Mouse (Mus musculus): Measurements from ENCODE around the gene Grip1. TPM values are rescaled to one million over a fixed set of nuclear protein-coding genes. Genes with fewer than 3 reads are reported as not detected.
"Not testable (repeated sequence)": the region's sequence is repeated elsewhere in the genome, so short reads cannot be mapped to it uniquely, and the experiment has no call there.

Grip1 gene
- polyA plus RNA-seq, 1 experiment from 2014 or later: 0.86 TPM

DNA sequence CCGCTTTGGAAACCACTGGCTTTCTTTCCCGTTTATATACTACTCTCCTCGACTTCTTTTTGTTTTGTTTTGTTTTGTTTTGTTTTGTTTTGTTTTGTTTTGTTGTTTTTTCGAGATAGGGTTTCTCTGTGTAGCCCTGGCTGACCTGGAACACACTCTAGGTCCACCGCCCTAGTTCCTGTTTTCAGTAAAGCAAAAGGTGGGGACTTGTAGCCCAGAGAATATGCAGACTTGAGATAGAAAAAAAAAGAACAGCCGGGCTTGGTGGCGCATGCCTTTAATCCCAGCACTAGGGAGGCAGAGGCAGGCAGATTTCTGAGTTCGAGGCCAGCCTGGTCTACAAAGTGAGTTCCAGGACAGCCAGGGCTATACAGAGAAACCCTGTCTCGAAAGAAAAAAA is 659.9 kb downstream of the Grip1 start:
- Histone ChIP-seq H3K27ac (peak overlapping the region; percentile 98), H3K4me1 (peaks cover 18% of the 10 kb centered on the region), H3K4me3 (peak overlapping the region; percentile 79), H3K36me3 (peaks cover 25% of the 10 kb centered on the region), H3K4me2 (peak overlapping the region; percentile 78), H3K9ac (peak overlapping the region; percentile 66)
- not testable (repeated sequence) for H3K9me3 ChIP-seq (replicated peaks); ATAC-seq; H3K27me3 ChIP-seq (replicated peaks)
- 26% methylated on average over 9 of the region's 9 CpGs for WGBS (ENCODE audit: insufficient replicate concordance)

DNA sequence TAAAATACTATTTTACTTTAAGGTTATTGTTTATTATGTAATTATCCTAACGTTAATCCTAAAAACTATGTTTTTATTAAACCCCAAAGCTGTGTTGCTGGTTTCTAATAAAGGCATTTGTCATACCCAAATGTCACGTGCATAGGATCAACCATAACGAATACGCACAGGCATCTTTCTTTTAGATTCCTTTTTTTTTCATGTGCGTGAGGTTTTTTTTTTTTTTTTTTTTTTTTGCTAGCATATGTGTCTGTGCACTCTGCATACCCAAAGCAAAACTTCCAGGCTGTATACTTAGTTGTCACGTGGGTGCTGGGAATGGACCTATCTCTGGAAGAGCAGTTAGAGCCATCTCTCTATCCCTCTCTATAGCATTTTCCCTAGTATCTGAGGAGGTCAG is 660.4 kb downstream of the Grip1 start:
- 77% methylated on average over 6 of the region's 6 CpGs for WGBS (ENCODE audit: insufficient replicate concordance)
- peaks cover 20% of the 10 kb centered on the region for H3K36me3 ChIP-seq
- no peak for ATAC-seq
- peak overlapping the region; percentile 78 for H3K4me2 ChIP-seq
- no peaks in the 10 kb centered on the region for H3K9me3 ChIP-seq (replicated peaks)
- peak overlapping the region; percentile 98; the same call in 1 of the 2 replicates for H3K27ac ChIP-seq
- no peaks in the 10 kb centered on the region for H3K27me3 ChIP-seq (replicated peaks)
- H3K4me1 ChIP-seq: peaks cover 18% of the 10 kb centered on the region
- no peak overlapping the region for H3K9ac ChIP-seq
- H3K4me3 ChIP-seq: no peak overlapping the region

DNA sequence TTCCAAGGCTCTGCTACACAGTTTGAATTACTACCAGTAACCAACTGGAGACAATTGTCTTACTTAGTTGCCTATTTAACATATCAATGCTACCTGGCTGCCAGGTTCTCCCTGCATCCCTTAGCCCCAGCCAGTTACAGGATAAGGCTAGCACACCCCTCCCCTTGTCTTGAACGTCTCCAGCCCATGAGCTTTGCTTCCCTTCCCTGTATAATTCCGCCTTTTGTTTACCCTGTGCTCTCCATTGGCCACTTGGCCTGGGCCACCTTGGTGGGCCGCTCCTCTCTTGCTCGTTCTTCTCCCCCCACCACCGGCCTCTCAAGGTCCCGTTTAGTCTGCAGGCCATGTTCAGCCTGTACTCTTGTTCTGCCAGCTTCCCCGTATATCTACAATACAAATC is 660.9 kb downstream of the Grip1 start:
- Histone ChIP-seq H3K4me2 (no peak overlapping the region), H3K4me3 (no peak overlapping the region), H3K9ac (no peak overlapping the region), H3K36me3 (peaks cover 17% of the 10 kb centered on the region), H3K27ac (no peak overlapping the region), H3K27me3 (replicated peaks) (no peaks in the 10 kb centered on the region), H3K4me1 (peaks cover 18% of the 10 kb centered on the region), H3K9me3 (replicated peaks) (no peaks in the 10 kb centered on the region)
- ATAC-seq: no peak
- 62% methylated on average over 7 of the region's 7 CpGs for WGBS (ENCODE audit: insufficient replicate concordance)

DNA sequence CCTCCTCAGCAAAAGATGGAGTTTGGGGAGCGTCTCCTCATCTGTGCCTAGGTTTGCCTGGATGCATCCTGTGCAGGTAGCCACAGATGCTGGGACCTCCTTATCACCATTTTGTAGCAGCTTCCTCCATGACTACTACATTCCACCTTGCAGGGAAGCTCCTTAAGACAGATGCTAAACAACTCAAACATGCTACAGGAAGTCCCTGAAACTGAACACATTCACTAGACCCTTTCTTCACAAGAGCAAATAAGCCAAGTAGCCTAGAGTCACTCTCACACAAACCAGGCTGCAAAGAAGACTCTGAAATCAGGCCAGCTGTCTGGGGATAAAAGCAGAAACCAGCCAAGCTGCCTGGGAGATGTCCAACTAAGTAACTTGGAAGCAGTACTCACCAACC is 661.6 kb downstream of the Grip1 start:
- H3K27ac ChIP-seq: no peak overlapping the region
- H3K4me3 ChIP-seq: no peak overlapping the region
- H3K9me3 ChIP-seq (replicated peaks): no peaks in the 10 kb centered on the region
- H3K4me1 ChIP-seq: peaks cover 18% of the 10 kb centered on the region
- H3K4me2 ChIP-seq: no peak overlapping the region
- peaks cover 9% of the 10 kb centered on the region for H3K36me3 ChIP-seq
- WGBS (ENCODE audit: insufficient replicate concordance): 71% methylated on average over 1 of the region's 1 CpGs
- no peak overlapping the region for H3K9ac ChIP-seq
- H3K27me3 ChIP-seq (replicated peaks): no peaks in the 10 kb centered on the region
- ATAC-seq: no peak

DNA sequence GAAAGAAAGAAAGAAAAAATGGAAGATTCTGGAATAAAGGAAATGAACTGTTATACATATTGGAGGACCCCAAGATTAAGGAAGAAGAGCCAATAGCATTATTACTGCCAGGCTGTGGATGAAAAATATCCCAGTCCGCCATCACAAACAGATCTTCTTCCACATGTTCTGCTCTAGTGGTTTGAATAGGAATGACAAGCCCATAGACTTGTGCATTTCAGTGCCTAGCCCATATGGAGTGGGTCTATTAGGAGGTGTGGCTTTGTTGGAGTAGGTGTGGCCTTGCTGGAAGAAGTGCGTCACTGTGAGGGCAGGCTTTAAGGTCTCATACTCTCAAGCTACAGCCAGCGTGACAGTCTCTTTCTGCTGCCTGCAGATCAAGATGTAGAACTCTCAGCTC is 670.1 kb downstream of the Grip1 start:
- H3K27me3 ChIP-seq (replicated peaks): peaks cover 12% of the 10 kb centered on the region; the same call in 1 of the 2 replicates
- H3K4me1 ChIP-seq: no peaks in the 10 kb centered on the region
- H3K4me3 ChIP-seq: no peak overlapping the region
- H3K36me3 ChIP-seq: no peaks in the 10 kb centered on the region
- WGBS (ENCODE audit: insufficient replicate concordance): 71% methylated on average over 3 of the region's 3 CpGs
- H3K27ac ChIP-seq: no peak overlapping the region
- H3K9ac ChIP-seq: no peak overlapping the region
- H3K4me2 ChIP-seq: no peak overlapping the region
- H3K9me3 ChIP-seq (replicated peaks): no peaks in the 10 kb centered on the region
- ATAC-seq: no peak

DNA sequence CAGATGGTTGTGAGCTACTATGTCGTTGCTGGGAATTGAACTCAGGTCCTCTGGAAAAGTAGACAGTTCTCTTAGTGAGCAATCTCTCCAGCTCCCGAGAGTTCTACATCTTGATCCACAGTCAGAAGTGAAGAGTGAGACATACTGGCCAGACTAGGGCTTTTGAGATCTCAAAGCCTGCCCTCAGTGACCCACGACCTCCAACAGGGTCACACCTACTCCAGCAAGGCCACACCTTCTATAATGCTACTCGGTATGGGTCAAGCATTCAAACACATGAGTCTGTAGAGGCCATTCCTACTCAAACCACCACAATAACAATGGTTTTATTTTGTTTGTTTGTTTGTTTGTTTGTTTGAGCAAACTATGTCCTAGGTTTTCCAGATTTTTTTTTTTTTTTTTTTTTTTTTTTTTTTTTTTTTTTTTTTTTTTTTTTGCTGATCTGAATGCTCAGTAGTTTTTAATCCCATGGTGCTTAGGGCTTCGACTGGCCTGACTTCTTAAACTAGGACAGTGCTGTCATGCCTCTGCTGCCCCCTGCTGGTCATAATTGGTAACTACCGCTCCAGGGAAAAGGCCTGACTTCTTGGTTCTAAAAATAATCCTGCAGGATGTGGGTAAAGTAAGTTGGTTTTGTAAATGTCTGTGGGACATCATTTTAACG is 671.3 kb downstream of the Grip1 start:
- H3K27me3 ChIP-seq (replicated peaks): peaks cover 19% of the 10 kb centered on the region; the same call in 1 of the 2 replicates

DNA sequence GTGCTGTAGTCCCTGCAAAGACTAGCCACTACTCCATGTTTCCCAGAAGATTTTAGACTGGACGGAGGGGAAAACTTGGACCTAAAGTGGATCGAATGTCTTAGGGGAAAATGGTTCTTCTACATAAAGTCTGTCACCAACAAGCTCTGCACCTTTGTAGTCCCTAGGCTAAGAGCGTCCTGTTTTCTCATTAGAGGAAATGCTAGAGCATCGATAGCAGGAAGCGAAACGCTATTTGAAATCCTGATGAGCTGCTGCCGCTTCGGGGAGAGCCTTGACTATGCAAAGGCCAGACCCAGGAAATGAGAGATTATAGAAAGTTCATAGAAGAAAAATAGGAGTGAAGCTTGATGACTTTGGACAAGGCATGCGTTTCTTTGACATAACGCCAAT is 671.8 kb downstream of the Grip1 start:
- H3K36me3 ChIP-seq: no peaks in the 10 kb centered on the region
- H3K4me2 ChIP-seq: no peak overlapping the region
- peaks cover 19% of the 10 kb centered on the region; the same call in 1 of the 2 replicates for H3K27me3 ChIP-seq (replicated peaks)
- 42% methylated on average over 10 of the region's 10 CpGs for WGBS (ENCODE audit: insufficient replicate concordance)
- H3K4me3 ChIP-seq: no peak overlapping the region
- H3K27ac ChIP-seq: no peak overlapping the region
- H3K4me1 ChIP-seq: no peaks in the 10 kb centered on the region
- ATAC-seq: no peak
- H3K9ac ChIP-seq: no peak overlapping the region
- no peaks in the 10 kb centered on the region for H3K9me3 ChIP-seq (replicated peaks)

More for the DNA sequence above, 671.3 kb downstream of the Grip1 start:
- ATAC-seq: peak; percentile 66; the same call in 1 of the 2 replicates
- Histone ChIP-seq H3K9me3 (replicated peaks) (no peaks in the 10 kb centered on the region), H3K4me3 (no peak overlapping the region), H3K9ac (no peak overlapping the region), H3K4me2 (no peak overlapping the region), H3K36me3 (no peaks in the 10 kb centered on the region), H3K27ac (no peak overlapping the region), H3K4me1 (no peaks in the 10 kb centered on the region)
- 41% methylated on average over 7 of the region's 7 CpGs for WGBS (ENCODE audit: insufficient replicate concordance)

DNA sequence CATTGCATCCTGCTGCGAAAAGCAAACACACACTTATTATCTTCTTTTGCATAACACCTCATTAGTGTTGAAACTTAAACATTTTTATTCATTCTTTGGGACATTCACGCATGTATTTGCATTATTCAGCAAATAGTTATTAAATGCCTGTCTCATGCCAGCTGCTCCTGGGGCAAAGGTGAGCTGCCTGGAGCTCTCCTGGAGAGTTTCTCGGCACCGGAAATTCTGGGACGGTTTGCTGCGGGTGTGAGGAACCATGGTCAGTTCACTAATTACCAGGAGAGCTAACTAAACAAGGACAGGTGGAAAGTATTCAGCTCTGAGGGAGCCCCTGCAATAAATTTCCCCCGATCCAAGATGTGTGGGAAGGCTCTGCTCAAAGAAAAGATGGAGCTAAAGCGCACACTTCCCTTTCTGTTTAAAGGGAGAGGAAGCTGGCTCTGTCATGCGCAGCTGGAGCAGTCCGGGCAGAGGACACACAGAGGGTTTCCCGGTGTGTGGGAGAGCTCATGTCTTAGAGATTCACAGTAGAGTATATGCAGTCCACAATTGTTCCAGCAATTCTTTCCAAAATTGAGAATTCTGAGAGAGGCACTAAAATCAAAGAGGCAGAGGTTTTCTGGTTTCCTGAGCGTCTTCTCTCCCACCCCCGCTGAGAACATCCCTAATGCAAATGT is 675.1 kb downstream of the Grip1 start:
- no peak for ATAC-seq
- Histone ChIP-seq H3K4me2 (0 out of 2 replicates have a peak overlapping the region, but pooled peaks have one; percentile 19), H3K9ac (no peak overlapping the region), H3K4me1 (0 out of 2 replicates have a peak, but pooled peaks cover 5% of the 10 kb centered on the region), H3K9me3 (replicated peaks) (no peaks in the 10 kb centered on the region), H3K27ac (no peak overlapping the region), H3K4me3 (no peak overlapping the region), H3K36me3 (no peaks in the 10 kb centered on the region), H3K27me3 (replicated peaks) (peaks cover 19% of the 10 kb centered on the region; the same call in 1 of the 2 replicates)
- WGBS (ENCODE audit: insufficient replicate concordance): 34% methylated on average over 13 of the region's 13 CpGs

DNA sequence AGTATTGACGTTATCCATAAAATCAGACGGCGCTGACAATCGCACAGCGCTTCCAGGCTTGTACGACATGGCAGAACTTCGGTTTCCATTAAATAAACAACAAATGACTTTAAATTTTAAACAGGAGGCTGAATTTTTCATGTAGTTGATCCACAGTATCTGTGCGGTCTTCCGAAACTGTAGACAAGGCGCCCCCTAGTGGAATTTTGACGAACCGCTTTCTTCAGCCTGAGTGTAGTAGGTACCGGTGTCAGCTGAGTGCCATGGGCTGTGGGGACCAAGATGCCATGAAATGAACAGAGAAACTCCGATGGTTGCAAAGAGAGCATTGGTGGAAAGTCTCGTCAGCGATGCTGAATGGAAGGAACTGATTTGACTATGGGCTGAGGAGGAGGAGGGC is 677.0 kb downstream of the Grip1 start:
- Histone ChIP-seq H3K9ac (no peak overlapping the region), H3K4me3 (no peak overlapping the region), H3K4me2 (no peak overlapping the region), H3K27ac (no peak overlapping the region), H3K36me3 (no peaks in the 10 kb centered on the region), H3K9me3 (replicated peaks) (no peaks in the 10 kb centered on the region), H3K27me3 (replicated peaks) (peaks cover 19% of the 10 kb centered on the region; the same call in 1 of the 2 replicates), H3K4me1 (0 out of 2 replicates have a peak, but pooled peaks cover 5% of the 10 kb centered on the region)
- ATAC-seq: no peak
- 50% methylated on average over 16 of the region's 16 CpGs for WGBS (ENCODE audit: insufficient replicate concordance)

DNA sequence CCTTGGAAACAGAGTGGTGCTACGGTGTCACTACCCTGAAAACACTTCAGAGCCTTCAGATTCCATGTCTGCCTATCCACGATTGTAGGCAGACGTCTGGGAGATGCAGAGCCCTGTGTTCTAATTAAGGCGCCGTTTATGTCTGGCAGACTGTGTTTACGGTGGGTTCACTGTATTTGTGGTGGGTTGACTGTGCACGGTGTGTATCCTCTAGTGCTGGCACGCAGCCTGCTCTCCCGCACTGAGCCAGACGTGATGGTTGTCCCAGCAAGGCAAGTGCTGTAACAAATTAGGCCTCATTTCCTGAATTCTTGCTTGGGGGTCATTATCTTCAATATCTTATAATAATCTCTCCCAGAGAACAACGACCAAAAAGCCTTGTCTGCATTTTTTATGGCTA is 680.1 kb downstream of the Grip1 start:
- Histone ChIP-seq H3K36me3 (no peaks in the 10 kb centered on the region), H3K4me1 (0 out of 2 replicates have a peak, but pooled peaks cover 5% of the 10 kb centered on the region), H3K9me3 (replicated peaks) (no peaks in the 10 kb centered on the region), H3K9ac (no peak overlapping the region), H3K4me3 (no peak overlapping the region), H3K27me3 (replicated peaks) (peaks cover 8% of the 10 kb centered on the region; the same call in 1 of the 2 replicates), H3K4me2 (no peak overlapping the region), H3K27ac (no peak overlapping the region)
- 64% methylated on average over 11 of the region's 11 CpGs for WGBS (ENCODE audit: insufficient replicate concordance)
- no peak for ATAC-seq

DNA sequence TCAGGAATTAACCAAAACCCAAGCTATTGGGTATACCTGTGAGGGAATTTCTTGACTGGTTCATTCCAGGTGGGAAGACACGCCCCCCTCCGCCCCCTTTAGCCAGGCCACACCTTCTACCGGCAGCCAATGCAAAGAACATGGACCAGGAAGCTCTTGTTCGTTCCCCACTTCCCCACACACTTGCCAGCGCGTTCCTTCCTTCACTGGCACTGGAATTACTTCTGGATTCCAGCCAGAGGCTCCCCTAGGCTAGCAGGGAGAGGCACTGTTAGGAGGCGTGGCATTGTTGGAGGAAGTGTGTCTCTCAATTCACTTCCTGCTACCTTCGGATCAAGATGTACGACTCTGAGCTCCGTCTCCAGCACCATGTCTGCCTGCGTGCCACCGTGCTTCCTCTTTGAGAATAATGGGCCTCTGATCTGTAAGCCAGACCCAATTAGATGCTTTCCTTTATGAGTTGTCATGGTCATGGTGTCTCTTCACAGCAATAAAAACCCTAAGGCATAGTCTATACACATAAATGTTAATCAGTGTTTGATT is 682.5 kb downstream of the Grip1 start:
- no peak overlapping the region for H3K9ac ChIP-seq
- no peaks in the 10 kb centered on the region for H3K27me3 ChIP-seq (replicated peaks)
- 51% methylated on average over 12 of the region's 12 CpGs for WGBS (ENCODE audit: insufficient replicate concordance)
- H3K36me3 ChIP-seq: no peaks in the 10 kb centered on the region
- no peak overlapping the region for H3K27ac ChIP-seq
- ATAC-seq: no peak
- H3K9me3 ChIP-seq (replicated peaks): no peaks in the 10 kb centered on the region
- no peak overlapping the region for H3K4me2 ChIP-seq
- H3K4me3 ChIP-seq: no peak overlapping the region
- 0 out of 2 replicates have a peak, but pooled peaks cover 5% of the 10 kb centered on the region for H3K4me1 ChIP-seq

Measured in liver, embryonic 12.5 days (tissue).